Mouse (Mus musculus) heart, embryonic 14.5 days (tissue): ENCODE measurements around the gene Mindy1. TPM values are rescaled to one million over a fixed set of nuclear protein-coding genes. Genes with fewer than 3 reads are reported as not detected.

Experiments
- ATAC-seq: fragments of 200-750 bp; cut with Nextera tagmentation; 2 replicates; pipeline ENCODE4 v1.8.0; 2017; ENCODE audit warnings: low read depth, moderate TSS enrichment; ENCODE audit not compliant: insufficient number of reproducible peaks, insufficient read depth, low FRiP score
- H3K27ac ChIP-seq, 2 experiments: fragments of 200-500 bp in 1 of 2; fragments of 300-500 bp in 1 of 2; sonication (generic) in 1 of 2; replicated peaks in 1 of 2; 2 replicates each; pipeline ENCODE4 v1.5.1; 2012 to 2014; ENCODE audit warnings: low read depth in 2 of 2, low read length in 2 of 2, control low read depth in 1 of 2, mild to moderate bottlenecking in 1 of 2, mixed read lengths in 1 of 2; ENCODE audit not compliant: control insufficient read depth in 1 of 2, insufficient read depth in 1 of 2
- H3K27me3 ChIP-seq: fragments of 300-500 bp; sonication (generic); 2 replicates; pipeline ENCODE4 v1.6.1; 2014; ENCODE audit warnings: mild to moderate bottlenecking, low read length, control low read depth; ENCODE audit not compliant: control insufficient read depth, insufficient read depth
- H3K36me3 ChIP-seq: fragments of 300-500 bp; sonication (generic); 2 replicates; pipeline ENCODE4 v1.6.1; 2014; ENCODE audit warnings: mild to moderate bottlenecking, control low read depth, low read length, mixed read lengths; ENCODE audit not compliant: control insufficient read depth, insufficient read depth
- H3K4me1 ChIP-seq, 2 experiments: fragments of 200-500 bp in 1 of 2; fragments of 300-500 bp in 1 of 2; sonication (generic) in 1 of 2; 2 replicates each; pipeline ENCODE4 v1.6.1; 2012 to 2014; ENCODE audit warnings: low read length in 2 of 2, control low read depth in 1 of 2, mixed read lengths in 1 of 2; ENCODE audit not compliant: control insufficient read depth in 2 of 2, insufficient read depth in 2 of 2
- H3K4me2 ChIP-seq: fragments of 300-500 bp; sonication (generic); 2 replicates; pipeline ENCODE4 v1.6.1; 2014; ENCODE audit warnings: mild to moderate bottlenecking, low read length
- H3K4me3 ChIP-seq, 2 experiments: fragments of 200-500 bp in 1 of 2; fragments of 300-500 bp in 1 of 2; sonication (generic) in 1 of 2; 2 replicates each; pipeline ENCODE4 v1.5.1; 2012 to 2014; ENCODE audit warnings: low read length in 2 of 2, mild to moderate bottlenecking in 2 of 2, control low read depth in 1 of 2, low read depth in 1 of 2, moderate library complexity in 1 of 2; ENCODE audit not compliant: control insufficient read depth in 1 of 2, insufficient read depth in 1 of 2
- H3K9ac ChIP-seq: fragments of 300-500 bp; sonication (generic); 2 replicates; pipeline ENCODE4 v1.6.1; 2014; ENCODE audit warnings: mild to moderate bottlenecking, low read length
- H3K9me3 ChIP-seq: fragments of 300-500 bp; sonication (generic); 2 replicates; pipeline ENCODE4 v1.6.1; 2016; ENCODE audit warnings: low read length, control low read depth; ENCODE audit not compliant: control insufficient read depth
- whole genome bisulfite sequencing: fragments of 180-500 bp; shearing (Covaris S2); extraction: QIAGEN DNeasy Blood & Tissue Kit; methylation state at CpG from one replicate; pipeline ENCODE4 v1.1.7; 2014; 5-methylcytosine and 5-hydroxymethylcytosine counted together
- polyA plus RNA-seq: library from polyadenylated mRNA; unstranded; fragments of >200 nt; fragmentation: Nextera tagmentation; extraction: Ambion mirVana; gene quantifications from 2 replicates; pipeline ENCODE4 v1.2.1, GENCODE M21; 2014

The Mindy1 gene
- polyA plus RNA-seq, 1 experiment from 2014 or later, result 28.8 TPM

DNA sequence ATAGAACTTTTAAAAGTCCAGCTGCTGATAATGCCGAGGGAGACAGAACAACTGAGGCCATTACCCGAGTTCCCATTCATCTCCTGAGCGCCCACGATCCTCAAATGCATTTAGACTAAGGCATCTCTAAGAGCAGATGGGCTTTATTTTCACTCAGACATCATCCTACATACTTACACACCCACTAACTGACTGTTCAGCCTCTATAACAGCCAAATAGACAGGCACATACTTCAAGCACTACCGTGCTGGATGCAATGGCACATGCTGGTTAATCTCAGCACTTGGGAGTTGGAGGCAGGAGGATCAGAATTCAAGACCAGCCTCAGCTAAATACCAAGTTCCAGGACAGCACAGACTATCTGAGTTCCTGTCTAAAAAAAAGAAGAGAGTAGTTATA lies 11.4 kb upstream of the Mindy1 start:
- H3K36me3 ChIP-seq, result peaks cover 47% of the 10 kb centered on the region
- no peak overlapping the region for H3K4me3 ChIP-seq
- H3K27ac ChIP-seq, result no peak overlapping the region
- H3K9ac ChIP-seq, result peak overlapping the region; percentile 16; the same call in 1 of the 2 replicates
- H3K27me3 ChIP-seq, result no peaks in the 10 kb centered on the region
- ATAC-seq, result no peak
- no peak overlapping the region for H3K4me2 ChIP-seq
- H3K9me3 ChIP-seq, result no peaks in the 10 kb centered on the region
- H3K4me1 ChIP-seq, result peaks cover 0 to 13% of the 10 kb centered on the region in 2 experiments; a peak in 2 of 4 replicates
- 69% methylated on average over 5 of the region's 5 CpGs for WGBS

DNA sequence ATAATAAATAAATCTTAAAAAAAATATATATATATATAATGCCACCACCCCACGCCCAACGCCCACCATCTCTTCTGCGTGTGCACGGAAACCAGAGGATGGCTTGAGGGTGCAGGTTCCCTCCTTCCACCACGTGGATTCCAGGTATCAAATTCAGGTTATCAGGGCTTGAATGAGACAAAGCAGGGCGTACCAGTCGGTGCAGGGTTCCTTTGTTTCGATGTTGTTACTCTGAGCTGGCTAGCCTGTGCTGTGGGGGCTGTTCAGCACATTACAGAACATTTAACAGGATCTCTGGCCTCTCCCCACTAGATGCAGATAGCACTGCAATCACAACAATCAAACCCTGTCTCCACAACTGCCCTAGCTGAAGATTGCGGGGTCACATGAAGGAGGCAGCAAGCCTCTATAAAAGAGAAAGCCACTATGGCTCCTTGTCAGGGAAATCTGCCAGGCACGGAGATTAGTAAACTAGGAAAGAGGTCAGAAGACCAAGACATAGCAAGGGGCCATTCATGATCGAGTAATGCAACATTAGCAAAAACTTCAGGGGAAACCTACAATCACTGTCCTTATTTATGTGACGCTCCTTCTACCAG lies 10.3 kb upstream of the Mindy1 start:
- peaks cover 0 to 20% of the 10 kb centered on the region in 2 experiments; a peak in 2 of 4 replicates for H3K4me1 ChIP-seq
- no peaks in the 10 kb centered on the region for H3K27me3 ChIP-seq
- ATAC-seq, result no peak
- H3K4me3 ChIP-seq, result no peak overlapping the region
- H3K27ac ChIP-seq, result no peak overlapping the region
- no peak overlapping the region for H3K9ac ChIP-seq
- no peak overlapping the region for H3K4me2 ChIP-seq
- H3K36me3 ChIP-seq, result peaks cover 38% of the 10 kb centered on the region
- WGBS, result 76% methylated on average over 12 of the region's 12 CpGs
- no peaks in the 10 kb centered on the region for H3K9me3 ChIP-seq

DNA sequence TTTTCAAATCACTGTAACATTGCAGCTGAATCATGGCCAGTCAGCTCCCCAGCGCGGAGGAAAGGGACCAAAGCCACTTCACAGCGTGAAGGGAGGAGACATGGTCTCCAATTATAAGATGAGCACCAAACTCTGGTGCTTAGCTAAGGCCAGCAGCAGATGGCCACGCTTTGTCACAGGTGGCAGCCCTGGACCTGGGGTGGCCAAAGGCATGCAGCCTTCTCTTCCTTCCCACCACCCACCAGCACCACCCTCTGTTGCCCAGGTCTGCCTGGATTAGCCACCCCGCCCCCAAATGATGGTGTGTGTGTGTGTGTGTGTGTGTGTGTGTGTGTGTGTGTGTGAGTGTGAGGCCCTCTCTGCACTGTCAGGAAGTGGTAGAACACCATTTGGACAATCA lies 7.7 kb upstream of the Mindy1 start:
- H3K9ac ChIP-seq, result no peak overlapping the region
- peaks cover 5 to 34% of the 10 kb centered on the region in 2 experiments for H3K4me1 ChIP-seq
- WGBS, result 89% methylated on average over 5 of the region's 5 CpGs
- H3K36me3 ChIP-seq, result peaks cover 14% of the 10 kb centered on the region
- H3K4me3 ChIP-seq, result no peak overlapping the region
- 0 out of 2 replicates have a peak, but pooled peaks have one; percentile 20 for ATAC-seq
- H3K27me3 ChIP-seq, result no peaks in the 10 kb centered on the region
- no peak overlapping the region for H3K4me2 ChIP-seq
- H3K9me3 ChIP-seq, result no peaks in the 10 kb centered on the region
- no peak overlapping the region for H3K27ac ChIP-seq

DNA sequence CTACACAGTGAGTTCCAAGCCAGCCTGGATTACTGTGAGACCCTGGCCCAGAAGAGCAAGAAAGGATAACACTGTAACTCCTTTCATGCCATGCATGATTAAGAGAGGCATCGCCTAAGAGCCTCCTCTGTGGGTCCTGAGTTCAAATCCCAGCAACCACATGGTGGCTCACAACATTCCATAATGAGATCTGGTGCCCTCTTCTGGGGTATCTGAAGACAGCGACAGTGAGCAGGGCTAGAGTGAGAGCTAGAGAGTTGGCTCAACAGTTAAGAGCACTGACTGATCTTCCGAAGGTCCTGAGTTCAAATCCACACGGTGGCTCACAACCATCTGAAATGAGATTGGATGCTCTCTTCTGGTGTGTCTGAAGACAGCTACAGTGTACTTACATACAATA lies 6.7 kb upstream of the Mindy1 start:
- H3K27ac ChIP-seq, result no peak overlapping the region
- H3K36me3 ChIP-seq, result 0 out of 2 replicates have a peak, but pooled peaks cover 4% of the 10 kb centered on the region
- 95% methylated on average over 4 of the region's 4 CpGs for WGBS
- H3K4me1 ChIP-seq, result peaks cover 5 to 34% of the 10 kb centered on the region in 2 experiments
- H3K4me2 ChIP-seq, result no peak overlapping the region
- H3K27me3 ChIP-seq, result no peaks in the 10 kb centered on the region
- no peak overlapping the region for H3K4me3 ChIP-seq
- no peak overlapping the region for H3K9ac ChIP-seq
- no peaks in the 10 kb centered on the region for H3K9me3 ChIP-seq
- no peak for ATAC-seq

DNA sequence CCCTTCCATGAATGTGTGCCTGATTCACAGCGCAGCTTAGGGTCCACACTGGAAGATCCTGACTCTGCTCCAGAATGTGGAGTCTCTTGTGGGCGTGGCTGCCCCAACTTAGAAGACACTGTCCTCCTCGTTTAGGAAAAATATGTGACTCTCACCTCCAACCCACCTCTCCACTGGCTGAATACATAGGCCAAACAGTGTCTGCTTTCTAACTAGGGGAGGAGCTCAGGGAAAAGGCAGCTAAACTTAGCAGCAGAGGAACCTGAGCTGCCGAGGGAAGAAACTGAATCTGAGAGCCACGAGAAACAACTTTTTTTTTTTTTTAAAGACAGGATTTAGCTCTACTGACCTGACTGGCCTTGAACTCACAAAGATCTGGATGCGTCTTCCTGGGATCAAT lies 6.0 kb upstream of the Mindy1 start:
- Histone ChIP-seq H3K27ac (peak overlapping the region; percentile 48 to 54; a peak in 3 of 4 replicates), H3K9me3 (no peaks in the 10 kb centered on the region), H3K27me3 (no peaks in the 10 kb centered on the region), H3K4me1 (peaks cover 5 to 34% of the 10 kb centered on the region in 2 experiments), H3K4me3 (no peak overlapping the region), H3K9ac (no peak overlapping the region), H3K4me2 (no peak overlapping the region), H3K36me3 (no peaks in the 10 kb centered on the region)
- WGBS, result 60% methylated on average over 6 of the region's 6 CpGs
- ATAC-seq, result no peak

DNA sequence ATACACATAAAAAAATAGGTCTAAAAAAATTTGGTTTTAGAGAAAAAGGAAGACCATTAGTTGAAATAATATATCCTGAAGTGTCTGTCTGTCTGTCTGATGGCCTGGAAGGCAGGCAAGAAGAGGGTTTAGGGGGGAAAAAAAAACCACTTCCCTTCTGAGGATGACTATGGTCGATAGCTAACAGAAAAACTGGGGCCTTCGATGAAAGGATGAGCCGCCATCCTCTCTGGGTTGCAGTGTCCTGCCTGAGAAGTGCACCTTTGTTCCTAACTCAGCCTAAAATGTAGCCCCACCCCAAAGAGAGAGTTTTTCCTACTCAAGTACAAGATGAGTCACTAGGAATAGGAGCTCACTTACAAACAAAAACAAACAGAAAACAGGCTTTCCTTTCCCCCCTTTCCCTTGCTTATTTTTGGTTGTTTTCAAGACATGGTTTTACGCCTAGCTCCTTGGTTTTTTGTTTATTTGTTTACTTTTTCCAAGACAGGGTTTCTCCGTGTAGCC lies 4.7 kb upstream of the Mindy1 start:
- no peaks in the 10 kb centered on the region for H3K9me3 ChIP-seq
- no peak overlapping the region for H3K4me2 ChIP-seq
- no peak for ATAC-seq
- WGBS, result 78% methylated on average over 5 of the region's 5 CpGs
- no peaks in the 10 kb centered on the region for H3K36me3 ChIP-seq
- no peak overlapping the region for H3K9ac ChIP-seq
- peaks cover 5 to 35% of the 10 kb centered on the region in 2 experiments for H3K4me1 ChIP-seq
- H3K4me3 ChIP-seq, result no peak overlapping the region
- no peaks in the 10 kb centered on the region for H3K27me3 ChIP-seq
- H3K27ac ChIP-seq, result peak overlapping the region; percentile 19 to 68; a peak in 2 of 4 replicates

DNA sequence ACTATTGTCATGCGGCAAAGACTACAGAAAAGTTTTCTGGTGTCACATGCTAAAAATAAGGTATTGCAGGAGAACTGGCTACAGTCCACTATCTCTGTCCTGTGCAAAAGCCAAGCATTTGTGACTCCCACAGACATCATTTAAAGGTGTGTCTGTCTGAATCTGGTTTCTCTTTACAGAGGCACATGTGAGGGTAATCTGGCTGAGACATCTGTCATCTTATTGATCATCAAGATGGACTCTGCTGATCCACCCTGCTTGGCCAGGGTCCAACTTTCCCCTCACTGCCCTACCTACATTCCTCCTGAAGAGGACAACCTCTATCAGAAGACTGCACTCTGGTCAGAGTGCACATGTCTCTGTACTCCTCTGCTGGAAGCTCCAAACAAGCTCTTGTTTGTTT lies 4.0 kb upstream of the Mindy1 start:
- Histone ChIP-seq H3K36me3 (no peaks in the 10 kb centered on the region), H3K4me3 (no peak overlapping the region), H3K9me3 (no peaks in the 10 kb centered on the region), H3K4me1 (peaks cover 5 to 35% of the 10 kb centered on the region in 2 experiments), H3K4me2 (0 out of 2 replicates have a peak overlapping the region, but pooled peaks have one; percentile 8), H3K27me3 (no peaks in the 10 kb centered on the region), H3K9ac (peak overlapping the region; percentile 12; the same call in 1 of the 2 replicates), H3K27ac (peak overlapping the region; percentile 29 to 68; a peak in 3 of 4 replicates)
- WGBS, result 27% methylated on average over 1 of the region's 1 CpGs
- no peak for ATAC-seq
